Mouse (Mus musculus) liver, adult 2 months (tissue): ENCODE data around the gene Snx3. TPM values are rescaled to one million over a fixed set of nuclear protein-coding genes. Genes with fewer than 3 reads are reported as not detected.
A peak's percentile ranks its signal among the peaks of the same experiment; 100 is the strongest.

Source experiments
- DNase-seq: peaks from one replicate; pipeline ENCODE4 v3.0.0-alpha.2; 2011; ENCODE audit warnings: low read depth, low spot score; ENCODE audit errors: extremely low read depth
- H3K27ac ChIP-seq: fragments of 200-500 bp; replicated peaks from 2 replicates; pipeline ENCODE4 v1.5.1; 2012; ENCODE audit warnings: low read depth, mild to moderate bottlenecking, control low read depth, inconsistent platforms, low read length; ENCODE audit not compliant: insufficient read depth
- H3K27me3 ChIP-seq: fragments of 200-500 bp; 2 replicates; pipeline ENCODE4 v1.6.1; 2012; ENCODE audit warnings: mild to moderate bottlenecking, moderate library complexity, low read length, inconsistent platforms; ENCODE audit not compliant: control insufficient read depth, insufficient read depth
- H3K36me3 ChIP-seq: fragments of 200-500 bp; 2 replicates; pipeline ENCODE4 v1.6.1; 2012; ENCODE audit warnings: low read length, inconsistent platforms; ENCODE audit not compliant: control insufficient read depth, insufficient read depth
- H3K4me1 ChIP-seq: fragments of 200-500 bp; 2 replicates; pipeline ENCODE4 v1.6.1; 2011; ENCODE audit warnings: low read length; ENCODE audit not compliant: control insufficient read depth, insufficient read depth
- H3K4me3 ChIP-seq: fragments of 200-500 bp; 2 replicates; pipeline ENCODE4 v1.5.1; 2011; ENCODE audit warnings: low read depth, mild to moderate bottlenecking, control low read depth, low read length, moderate library complexity; ENCODE audit not compliant: insufficient read depth
- H3K79me2 ChIP-seq: fragments of 200-500 bp; 2 replicates; pipeline ENCODE4 v1.6.1; 2012; ENCODE audit warnings: inconsistent platforms, mild to moderate bottlenecking, low read length, moderate library complexity; ENCODE audit not compliant: control insufficient read depth, insufficient read depth
- H3K9ac ChIP-seq: fragments of 200-500 bp; 2 replicates; pipeline ENCODE4 v1.6.1; 2012; ENCODE audit warnings: low read depth, mild to moderate bottlenecking, control low read depth, inconsistent platforms, low read length
- CTCF ChIP-seq: fragments of 200-500 bp; IDR thresholded peaks from 2 replicates; pipeline ENCODE4 v1.5.1; 2011; ENCODE audit warnings: low read depth, low read length, control low read depth
- POLR2A ChIP-seq: fragments of 200-500 bp; IDR thresholded peaks from 2 replicates; pipeline ENCODE4 v1.6.1; 2011; ENCODE audit warnings: low read length, control low read depth; ENCODE audit not compliant: insufficient read depth; ENCODE audit errors: extremely low read depth
- WGBS: fragments of 180-500 bp; shearing (Covaris S2); methylation state at CpG from one replicate; pipeline ENCODE4 v1.1.7; 2018; 5-methylcytosine and 5-hydroxymethylcytosine counted together
- polyA plus RNA-seq: library from polyadenylated mRNA; depleted of rRNA; stranded (reverse); fragments of >200 nt; gene quantifications from 2 replicates; pipeline ENCODE4 v1.2.3, GENCODE M21; 2012
- total RNA-seq: library from RNA; depleted of rRNA; stranded (reverse); fragments of >200 nt; gene quantifications from 2 replicates; pipeline ENCODE4 v1.2.3, GENCODE M21; 2014

The Snx3 gene
- total and polyA plus RNA-seq, 2 experiments, result 26.9 to 146 TPM

- H3K9ac ChIP-seq, result no peak overlapping the region
- WGBS, result 88% methylated on average over 14 of the region's 14 CpGs
- TF ChIP-seq POLR2A (no peak), CTCF (no peak)
- H3K4me3 ChIP-seq, result no peak overlapping the region
- H3K79me2 ChIP-seq, result no peaks in the 10 kb centered on the region; the same call in 1 of the 2 replicates
- DNase-seq, result no peak
- H3K4me1 ChIP-seq, result no peaks in the 10 kb centered on the region
- H3K27me3 ChIP-seq, result no peaks in the 10 kb centered on the region
- H3K27ac ChIP-seq, result peak overlapping the region; percentile 35; the same call in 1 of the 2 replicates
- no peaks in the 10 kb centered on the region for H3K36me3 ChIP-seq
These were observed 37.0 kb upstream of the Snx3 start for GRCm38 (mm10) chr10:42464805-42465204.

DNA sequence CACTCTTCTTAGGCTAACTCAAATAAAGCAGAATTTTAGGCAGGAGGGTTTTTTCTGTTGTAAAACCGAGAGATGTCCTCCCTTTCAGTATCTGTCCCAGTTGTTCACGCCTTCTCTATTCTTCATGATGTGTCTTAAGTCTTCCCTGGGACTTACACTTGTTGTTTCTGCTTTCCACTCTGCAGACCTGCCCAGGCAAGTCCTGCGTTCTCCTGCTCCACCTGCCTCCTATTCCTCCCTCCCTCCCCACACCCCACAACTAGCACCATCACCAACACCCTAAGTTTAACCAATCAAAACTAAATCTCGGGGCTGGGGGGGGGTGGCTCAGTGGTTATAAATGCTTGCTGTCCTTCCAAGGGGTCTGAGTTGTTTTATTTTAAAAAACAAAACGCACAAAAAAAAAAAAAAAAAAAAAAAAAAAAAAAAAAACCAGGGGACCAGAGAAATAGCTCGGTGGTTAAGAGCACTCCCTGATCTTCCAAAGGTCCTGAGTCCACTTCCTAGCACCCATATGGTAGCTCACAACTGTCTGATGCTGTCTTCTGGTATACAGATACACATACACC lies 26.8 kb upstream of the Snx3 start:
- no peaks in the 10 kb centered on the region for H3K36me3 ChIP-seq
- DNase-seq, result no peak
- no peak overlapping the region for H3K9ac ChIP-seq
- TF ChIP-seq CTCF (no peak), POLR2A (no peak)
- peaks cover 2% of the 10 kb centered on the region; the same call in 1 of the 2 replicates for H3K4me1 ChIP-seq
- H3K79me2 ChIP-seq, result peaks cover 5% of the 10 kb centered on the region; the same call in 1 of the 2 replicates
- H3K27ac ChIP-seq, result no peak overlapping the region
- no peaks in the 10 kb centered on the region for H3K27me3 ChIP-seq
- H3K4me3 ChIP-seq, result no peak overlapping the region
- WGBS, result 86% methylated on average over 6 of the region's 6 CpGs

GRCm38 (mm10) chr10:42476774-42477475 lies 24.9 kb upstream of the Snx3 start:
- no peak for TF ChIP-seq POLR2A
- no peak for TF ChIP-seq CTCF
- WGBS, result 82% methylated on average over 10 of the region's 10 CpGs
- DNase-seq, result peak; percentile 22
- Histone ChIP-seq H3K9ac (no peak overlapping the region), H3K4me3 (no peak overlapping the region), H3K79me2 (peaks cover 5% of the 10 kb centered on the region; the same call in 1 of the 2 replicates), H3K27ac (0 out of 2 replicates have a peak overlapping the region, but pooled peaks have one; percentile 8), H3K4me1 (peaks cover 2% of the 10 kb centered on the region; the same call in 1 of the 2 replicates), H3K27me3 (no peaks in the 10 kb centered on the region), H3K36me3 (no peaks in the 10 kb centered on the region)

GRCm38 (mm10) chr10:42477550-42478340 lies 24.1 kb upstream of the Snx3 start:
- Histone ChIP-seq H3K79me2 (peaks cover 5% of the 10 kb centered on the region; the same call in 1 of the 2 replicates), H3K4me1 (peaks cover 2% of the 10 kb centered on the region; the same call in 1 of the 2 replicates), H3K4me3 (peak overlapping the region; percentile 83), H3K27ac (peak overlapping the region; percentile 91), H3K9ac (peak overlapping the region; percentile 84), H3K36me3 (no peaks in the 10 kb centered on the region), H3K27me3 (no peaks in the 10 kb centered on the region)
- TF ChIP-seq CTCF (no peak), POLR2A (no peak)
- WGBS, result 7% methylated on average over 25 of the region's 25 CpGs
- peak; percentile 59 for DNase-seq

DNA sequence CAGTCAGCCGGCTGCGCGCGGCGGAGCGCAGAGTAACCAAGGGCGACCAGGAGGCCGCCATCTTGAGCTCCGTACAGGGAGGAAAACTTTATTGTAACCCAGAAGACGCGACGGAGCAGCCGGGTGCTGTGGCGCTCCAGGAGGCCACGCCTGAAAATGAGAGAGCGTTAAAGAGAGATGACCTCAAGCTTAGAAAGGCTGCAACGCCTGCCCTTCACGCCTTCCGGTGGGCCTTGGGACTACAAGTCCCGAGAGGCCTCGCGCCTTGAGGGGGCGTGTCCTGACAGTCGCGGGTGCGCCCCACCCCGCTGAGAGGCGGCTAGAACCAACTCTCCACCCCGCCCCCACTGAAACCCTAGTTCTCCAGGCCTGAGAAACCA lies 23.5 kb upstream of the Snx3 start, which contains the start of gene Afg1l:
Afg1l (minus strand) TSS at position 225 of the 380 bp plus-strand sequence.
- TF ChIP-seq POLR2A (peak; percentile 61), CTCF (no peak)
- Histone ChIP-seq H3K27ac (peak within 1 kb of the TSS; percentile 91), H3K36me3 (no peaks in the 10 kb centered on the region), H3K4me1 (peaks cover 2% of the 10 kb centered on the region; the same call in 1 of the 2 replicates), H3K9ac (peak within 1 kb of the TSS; percentile 84), H3K79me2 (peaks cover 5% of the 10 kb centered on the region; the same call in 1 of the 2 replicates), H3K27me3 (no peaks in the 10 kb centered on the region), H3K4me3 (peak within 1 kb of the TSS; percentile 83)
- DNase-seq, result peak; percentile 92
- under 1% methylated on average over 29 of the region's 29 CpGs for WGBS
